Mouse (Mus musculus) layer of hippocampus, adult 18-20 months (tissue): ENCODE data around the gene Hipk2. TPM values are rescaled to one million over a fixed set of nuclear protein-coding genes. Genes with fewer than 3 reads are reported as not detected.

Experiments used
- DNase-seq, 2 experiments: peaks; one replicate each; pipeline ENCODE4 v3.0.0; 2022; ENCODE audit warnings: low spot score in 2 of 2
- total RNA-seq, 2 experiments: library from RNA; stranded (reverse); gene quantifications; 2 replicates each; pipeline ENCODE4 v1.2.3; 2021

Gene Hipk2
- total RNA-seq, 2 experiments from 2014 or later: 63.8 to 66.2 TPM

DNA sequence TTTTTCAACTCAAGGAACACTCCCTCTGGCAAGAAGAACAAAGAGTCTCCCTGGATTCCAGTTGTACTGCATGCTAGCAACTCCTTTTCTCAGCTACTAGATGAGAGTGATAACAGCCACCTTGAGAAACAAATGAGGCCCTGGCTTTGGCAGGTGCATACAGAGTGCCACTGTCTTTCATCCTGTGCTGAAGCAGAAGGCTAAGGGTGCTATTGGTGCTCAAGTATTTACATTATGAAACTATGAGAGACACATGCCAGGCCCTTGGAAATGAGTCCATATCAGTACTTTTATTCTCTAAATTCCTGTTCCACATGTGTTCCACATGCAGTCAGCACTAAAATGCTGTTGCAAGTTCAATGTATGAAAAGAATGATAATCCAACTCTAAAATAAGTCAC lies 79.0 kb downstream of the Hipk2 start:
- no peak for DNase-seq

DNA sequence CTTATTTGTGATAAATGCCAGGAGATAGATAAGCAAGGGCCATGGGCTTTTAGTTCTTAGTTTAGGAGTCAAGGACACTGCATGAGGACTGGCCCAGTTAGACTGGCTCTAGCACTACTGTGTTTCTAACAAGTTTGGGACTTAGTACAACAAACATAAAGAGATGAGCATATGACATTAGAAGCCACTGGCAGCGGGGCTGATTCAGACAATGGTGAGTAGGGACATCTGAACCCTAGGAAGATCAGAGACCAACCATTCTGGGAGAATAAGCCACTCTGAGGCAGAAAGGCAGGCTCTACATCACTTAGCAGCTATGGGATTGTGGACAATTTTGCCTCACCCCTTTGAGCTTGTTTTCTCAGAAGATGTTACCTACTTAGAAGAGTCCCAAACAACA lies 79.6 kb downstream of the Hipk2 start:
- no peak for DNase-seq

DNA sequence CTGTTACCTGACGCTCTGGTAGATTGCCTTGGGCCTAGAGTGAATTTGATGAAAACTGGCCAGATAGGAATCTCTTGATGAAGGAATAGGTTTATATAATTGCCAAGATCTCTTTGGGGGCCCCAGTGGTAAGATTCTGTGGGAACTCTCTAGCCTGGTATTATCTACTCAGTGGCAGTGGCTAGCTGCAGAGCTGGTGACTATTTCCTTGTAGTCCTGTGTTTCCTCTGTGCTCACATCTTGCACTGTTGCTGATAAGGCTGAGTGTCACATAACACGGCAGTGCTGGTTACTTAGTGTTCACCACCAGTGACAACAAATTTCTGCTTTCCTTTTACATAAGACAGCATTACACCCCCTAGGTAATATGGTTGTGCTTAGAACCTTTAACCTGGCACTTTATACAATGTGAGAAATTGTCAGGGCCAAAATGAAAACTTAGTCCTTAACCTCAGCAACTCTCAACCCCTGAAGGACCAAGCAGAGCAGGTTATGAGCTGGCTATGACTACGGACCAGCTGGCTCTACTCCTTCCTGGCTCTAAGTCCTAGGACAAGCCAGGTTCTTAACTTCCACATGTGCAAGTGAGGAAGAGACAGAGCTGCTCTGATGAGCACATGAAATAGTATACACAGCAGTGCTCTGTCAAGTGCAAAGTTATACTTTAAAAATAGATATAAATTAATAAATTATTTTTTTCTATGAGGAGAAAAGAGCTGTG lies 80.7 kb downstream of the Hipk2 start:
- no peak for DNase-seq

DNA sequence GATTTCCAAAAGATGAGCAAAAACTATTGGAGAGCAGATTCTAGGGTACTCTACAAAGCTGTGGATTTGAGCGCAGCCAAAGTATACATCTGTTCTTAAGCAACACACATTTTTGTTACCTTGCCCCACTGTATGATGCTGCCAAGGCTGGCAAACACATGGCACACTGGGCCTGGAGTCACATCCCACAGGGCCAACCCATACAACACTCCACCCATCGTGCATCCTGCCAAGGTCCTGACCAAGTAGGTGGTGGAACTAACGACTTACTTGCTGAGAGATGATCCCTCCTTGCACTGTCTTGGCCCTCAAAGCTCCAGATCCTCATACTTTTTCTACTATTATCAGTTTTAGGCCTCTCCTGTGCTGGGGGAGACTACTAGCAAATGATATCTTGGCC lies 83.0 kb downstream of the Hipk2 start:
- DNase-seq: no peak

DNA sequence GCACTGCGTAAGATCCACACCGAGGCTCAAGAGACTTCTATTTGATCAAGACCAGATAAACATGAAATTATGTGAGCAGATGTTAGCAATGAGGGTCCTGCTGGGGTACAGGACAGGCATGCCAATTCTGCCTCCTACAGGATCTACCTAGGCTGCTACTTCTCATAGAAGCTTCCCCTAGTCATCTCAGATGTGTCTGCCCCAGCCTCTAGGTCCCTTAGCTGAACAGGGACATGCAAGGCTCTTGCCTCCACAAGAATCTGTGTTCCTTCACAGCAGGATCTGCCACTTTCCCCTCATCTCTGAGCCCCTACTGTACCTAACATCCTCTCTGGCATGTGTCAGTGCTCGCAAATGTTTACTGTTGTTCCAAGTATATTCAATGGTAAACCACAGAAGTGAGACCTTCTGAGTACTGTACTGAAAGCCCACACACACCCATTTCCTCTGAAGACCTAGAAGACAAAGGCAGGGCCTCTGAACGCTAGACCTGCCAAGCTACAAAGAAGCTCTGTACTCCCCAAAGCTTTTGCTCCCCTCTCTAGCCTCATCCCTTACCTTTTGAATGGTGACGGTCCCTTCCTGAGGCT lies 86.6 kb downstream of the Hipk2 start:
- no peak for DNase-seq

DNA sequence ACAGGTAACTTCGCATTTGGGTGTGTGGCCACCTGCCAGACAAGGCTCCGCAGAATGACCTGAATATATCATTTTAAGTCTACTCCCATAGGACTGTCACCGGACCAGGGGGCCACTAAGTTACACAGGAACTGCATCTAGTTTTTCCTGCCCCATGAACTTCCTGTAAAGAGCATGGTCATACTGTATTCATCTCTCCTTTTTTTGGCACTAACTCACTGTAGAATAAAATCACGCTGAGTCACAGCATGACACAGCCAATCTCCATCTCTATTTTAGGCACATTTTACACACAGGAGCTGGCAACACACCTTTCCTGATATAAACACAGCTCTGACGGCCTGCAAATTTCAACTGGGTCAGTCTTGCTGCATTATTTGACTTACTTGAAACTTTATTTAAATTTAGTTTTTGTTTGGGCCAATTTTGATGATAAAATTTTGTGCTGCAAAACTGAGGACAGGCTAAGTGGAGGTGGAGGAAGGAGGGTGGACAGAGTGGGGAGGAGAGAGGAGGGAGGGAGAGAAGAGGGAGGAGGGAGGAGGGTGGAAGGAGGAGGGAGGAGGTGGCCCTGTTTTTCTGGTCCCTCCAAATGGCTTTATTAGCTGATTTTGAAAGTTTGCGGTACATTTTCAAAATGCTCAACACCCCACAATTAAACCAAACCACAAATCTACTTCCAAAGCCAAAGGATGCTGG lies 88.0 kb downstream of the Hipk2 start:
- no peak for DNase-seq

DNA sequence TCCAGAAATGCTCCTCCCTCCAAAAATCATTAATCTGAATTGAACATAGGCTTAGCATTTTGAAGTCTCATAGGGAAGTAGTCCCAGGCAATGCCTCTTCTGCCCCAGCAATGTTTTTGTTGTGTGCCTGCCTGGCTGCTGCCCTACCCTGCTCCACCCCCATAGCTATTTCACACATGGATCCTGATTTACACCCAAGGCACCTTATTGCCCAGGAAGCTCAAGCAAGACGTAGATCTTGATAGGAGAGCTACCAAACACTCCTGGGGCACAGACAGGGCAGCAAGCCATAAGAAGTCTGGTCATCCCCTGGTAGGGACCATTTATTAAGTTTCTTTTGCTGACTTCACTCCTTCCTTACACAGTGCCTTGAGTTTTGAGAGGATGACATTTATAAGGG lies 88.8 kb downstream of the Hipk2 start:
- DNase-seq: no peak

DNA sequence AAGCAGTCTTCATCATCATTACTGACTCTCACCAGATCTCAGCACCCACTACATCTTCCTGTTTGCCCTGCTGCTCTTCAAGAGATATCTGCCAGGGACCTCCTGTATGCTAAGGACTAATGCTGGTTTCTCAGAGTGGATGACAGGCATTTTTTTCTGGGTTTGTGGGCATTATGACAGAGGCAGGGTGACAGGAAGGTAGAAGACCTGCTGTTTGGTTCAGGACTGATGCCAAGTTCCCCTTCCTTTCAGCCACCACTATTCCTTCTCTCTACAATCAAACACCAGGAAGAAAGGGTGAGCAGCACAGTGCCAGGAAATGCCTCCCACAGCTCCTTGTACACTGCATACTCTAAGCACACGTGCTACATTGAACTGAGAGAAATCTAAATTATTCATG lies 90.2 kb downstream of the Hipk2 start:
- DNase-seq: no peak

DNA sequence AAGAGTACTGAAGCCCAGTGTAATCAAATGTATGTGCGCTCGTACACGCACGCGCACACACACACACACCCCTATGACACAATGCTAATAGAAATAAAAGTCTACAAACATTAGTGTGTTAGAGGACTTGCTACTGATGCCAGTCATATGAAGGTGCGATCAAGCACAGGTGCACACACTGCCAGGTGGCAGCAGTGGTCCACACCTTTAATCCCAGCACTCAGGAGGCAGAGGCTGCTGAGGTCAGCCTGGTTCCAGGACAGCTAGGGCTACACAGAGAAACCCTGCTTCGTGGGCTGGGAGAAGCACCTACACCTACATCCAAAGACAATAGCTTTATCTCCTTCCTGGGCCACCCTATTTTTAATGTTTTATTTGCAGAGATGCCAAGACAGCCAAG lies 96.6 kb downstream of the Hipk2 start:
- no peak for DNase-seq

DNA sequence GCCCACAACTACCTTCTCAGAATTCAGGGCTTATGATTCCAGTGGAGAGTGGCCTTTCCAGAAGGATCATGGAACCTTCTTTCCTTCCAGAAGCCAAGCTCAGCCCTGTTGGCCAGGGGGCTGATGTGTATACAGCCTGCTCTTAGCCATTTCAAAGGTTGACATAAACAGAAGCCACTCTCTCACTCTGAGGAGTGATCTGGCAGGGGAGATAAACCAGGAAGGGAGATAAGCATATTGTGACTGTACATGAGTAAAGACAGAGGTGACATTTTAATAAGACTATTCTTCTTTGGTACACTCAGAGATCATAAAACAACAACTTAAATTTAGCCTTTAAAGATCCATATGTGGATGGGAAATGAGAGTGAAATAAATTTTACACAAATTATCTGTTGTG lies 97.1 kb downstream of the Hipk2 start:
- DNase-seq: no peak

DNA sequence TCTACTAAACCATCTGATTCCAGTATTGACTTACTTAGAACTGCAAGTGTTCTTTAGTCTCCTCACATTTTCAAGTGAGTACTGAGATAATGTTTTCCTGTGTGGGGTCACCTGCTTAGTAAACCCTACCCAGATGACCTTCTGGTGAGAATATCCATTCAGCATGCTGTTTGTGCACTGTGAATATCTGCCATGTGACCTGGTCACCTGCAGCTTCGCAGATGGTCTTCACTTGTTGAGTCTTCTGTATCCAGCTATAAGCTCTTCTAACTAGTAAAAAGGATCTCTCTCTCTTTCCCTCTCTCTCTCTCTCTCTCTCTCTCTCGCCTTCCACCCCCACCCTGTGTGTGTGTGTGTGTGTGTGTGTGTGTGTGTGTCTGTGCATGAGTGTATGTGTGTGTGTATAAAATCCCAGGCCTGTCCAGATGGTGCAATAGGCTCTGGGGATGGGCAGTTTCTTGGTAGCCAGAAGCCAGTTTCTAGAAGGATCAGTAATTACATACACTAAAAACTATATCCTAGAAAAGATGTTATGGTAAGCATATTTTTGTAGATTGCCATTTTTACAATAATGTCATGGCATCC lies 99.9 kb downstream of the Hipk2 start:
- DNase-seq: no peak

DNA sequence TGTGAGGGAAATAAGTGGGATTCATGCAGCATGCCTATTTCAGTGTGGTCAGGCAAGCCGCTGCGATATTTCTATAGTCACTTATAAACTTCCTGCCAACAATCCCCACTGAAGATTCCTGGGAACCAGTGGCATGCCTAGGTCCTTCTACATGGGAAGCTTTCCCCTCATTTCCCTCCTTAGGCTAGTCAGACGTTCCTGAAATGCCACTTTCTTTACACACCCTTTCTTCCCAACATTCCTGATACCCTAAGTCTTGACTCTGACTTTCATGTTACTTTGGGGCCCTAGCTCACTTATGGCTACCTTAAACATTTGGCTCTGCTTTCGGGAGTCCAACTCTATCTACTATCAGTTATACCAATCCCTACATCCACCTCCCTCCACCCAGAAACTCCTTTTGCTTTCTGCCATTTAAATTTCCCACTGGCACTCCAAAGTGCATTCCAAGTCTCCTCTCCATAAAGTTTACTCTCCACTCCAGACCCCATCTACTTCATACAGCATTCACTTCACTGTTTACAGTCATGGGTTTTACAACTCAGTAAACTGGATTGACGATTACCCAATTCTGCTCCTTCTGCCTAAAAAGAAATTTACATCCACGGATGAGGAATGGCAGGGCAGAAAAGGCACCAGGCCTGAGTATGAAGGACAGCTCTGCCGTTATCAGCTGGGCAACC lies 103.0 kb downstream of the Hipk2 start:
- no peak for DNase-seq

DNA sequence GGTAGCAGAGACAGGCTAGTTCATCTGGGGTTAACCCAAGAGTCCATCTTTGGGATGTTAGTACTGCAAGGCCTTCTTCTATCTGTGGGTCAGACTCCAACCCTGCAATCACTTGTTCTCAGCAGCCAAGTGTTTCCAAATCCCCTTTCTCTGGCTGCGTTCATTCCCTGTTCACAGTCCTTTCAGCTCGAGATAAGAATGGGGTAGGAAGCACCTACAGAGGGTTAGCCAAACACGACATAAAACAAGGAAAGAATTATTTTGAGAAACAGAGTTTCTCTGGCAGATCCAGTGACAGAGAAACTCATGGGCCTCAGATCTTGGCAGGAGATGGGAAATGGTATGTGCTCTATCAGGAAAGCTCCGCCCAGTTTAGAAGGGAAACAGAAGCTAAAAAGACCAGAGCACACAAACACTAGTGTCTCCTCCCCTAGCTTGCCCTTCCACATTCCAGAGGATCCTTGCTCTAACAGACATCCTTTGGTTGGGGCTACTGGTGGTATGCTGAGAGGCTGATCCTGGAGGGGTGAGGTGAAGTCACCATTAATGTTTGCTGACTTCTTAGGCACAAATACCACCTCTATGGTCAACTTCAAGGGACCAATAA lies 104.8 kb downstream of the Hipk2 start:
- DNase-seq: no peak

DNA sequence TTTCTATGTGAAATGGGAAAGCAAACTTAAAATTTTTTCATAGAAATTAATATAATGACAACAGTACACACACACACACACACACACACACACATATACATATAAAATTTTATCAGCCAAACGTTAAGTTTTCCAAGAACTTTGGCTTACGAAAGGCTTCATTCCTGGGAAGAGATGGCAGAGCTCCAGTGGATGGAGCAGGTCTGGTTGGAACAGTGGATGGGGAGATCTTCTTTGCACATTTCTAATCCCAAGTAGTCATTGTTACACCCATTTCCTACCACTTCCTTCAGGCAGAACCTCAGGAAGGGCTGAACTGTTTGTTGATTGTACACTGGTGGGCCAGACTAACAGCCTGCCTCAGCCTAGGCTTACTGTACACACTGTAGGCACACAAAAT lies 106.3 kb downstream of the Hipk2 start:
- DNase-seq: no peak

DNA sequence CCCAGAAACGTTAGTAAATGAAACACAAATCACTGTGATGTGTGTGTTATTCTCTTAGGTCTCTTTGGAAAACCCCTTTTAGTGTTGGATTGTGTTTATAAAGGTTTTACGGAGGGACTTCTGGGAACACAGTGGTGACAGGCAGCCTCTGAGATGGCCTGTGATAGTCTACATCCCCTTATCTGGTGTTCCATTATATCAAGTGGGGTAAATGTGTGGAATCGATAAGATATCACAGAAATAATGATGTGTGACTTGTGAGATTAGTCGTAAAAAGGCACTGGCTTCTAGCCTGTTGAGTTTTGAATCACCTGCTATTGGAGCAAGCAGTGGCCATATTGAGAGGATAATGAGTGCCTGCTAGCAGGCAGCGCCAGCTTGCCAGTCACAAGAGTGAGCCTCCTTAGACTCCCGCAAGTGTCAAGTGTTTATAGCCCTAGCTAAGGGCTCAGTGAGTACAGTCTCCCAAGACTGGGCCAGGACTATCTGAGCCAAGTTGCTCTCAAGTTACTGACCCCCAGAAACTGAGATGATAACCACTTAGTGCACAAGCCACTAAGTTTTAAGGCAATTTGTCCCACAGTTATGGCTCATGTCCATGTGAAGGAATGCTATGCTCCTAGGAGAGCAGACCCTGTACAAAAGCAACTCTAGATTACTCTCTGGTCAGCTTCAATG lies 113.2 kb downstream of the Hipk2 start:
- DNase-seq: no peak

DNA sequence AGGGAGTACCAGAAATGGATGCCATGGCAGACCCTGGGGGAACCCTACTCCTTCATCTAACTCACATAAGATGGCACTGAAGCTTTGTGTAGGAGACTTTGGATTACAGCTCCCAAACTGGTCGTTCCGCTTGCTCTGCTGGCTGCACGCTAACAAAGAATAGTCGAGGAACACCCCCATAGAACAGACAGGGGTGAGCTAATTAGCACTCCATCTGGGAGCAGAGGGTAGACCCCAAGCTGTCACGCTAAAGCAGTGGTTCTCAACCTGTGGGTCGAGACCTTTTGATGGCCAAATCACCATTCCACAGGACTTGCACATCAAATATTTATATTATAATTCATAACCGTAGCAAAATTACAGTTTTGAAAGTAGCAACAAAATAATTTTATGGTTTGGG lies 114.0 kb downstream of the Hipk2 start:
- DNase-seq: no peak

DNA sequence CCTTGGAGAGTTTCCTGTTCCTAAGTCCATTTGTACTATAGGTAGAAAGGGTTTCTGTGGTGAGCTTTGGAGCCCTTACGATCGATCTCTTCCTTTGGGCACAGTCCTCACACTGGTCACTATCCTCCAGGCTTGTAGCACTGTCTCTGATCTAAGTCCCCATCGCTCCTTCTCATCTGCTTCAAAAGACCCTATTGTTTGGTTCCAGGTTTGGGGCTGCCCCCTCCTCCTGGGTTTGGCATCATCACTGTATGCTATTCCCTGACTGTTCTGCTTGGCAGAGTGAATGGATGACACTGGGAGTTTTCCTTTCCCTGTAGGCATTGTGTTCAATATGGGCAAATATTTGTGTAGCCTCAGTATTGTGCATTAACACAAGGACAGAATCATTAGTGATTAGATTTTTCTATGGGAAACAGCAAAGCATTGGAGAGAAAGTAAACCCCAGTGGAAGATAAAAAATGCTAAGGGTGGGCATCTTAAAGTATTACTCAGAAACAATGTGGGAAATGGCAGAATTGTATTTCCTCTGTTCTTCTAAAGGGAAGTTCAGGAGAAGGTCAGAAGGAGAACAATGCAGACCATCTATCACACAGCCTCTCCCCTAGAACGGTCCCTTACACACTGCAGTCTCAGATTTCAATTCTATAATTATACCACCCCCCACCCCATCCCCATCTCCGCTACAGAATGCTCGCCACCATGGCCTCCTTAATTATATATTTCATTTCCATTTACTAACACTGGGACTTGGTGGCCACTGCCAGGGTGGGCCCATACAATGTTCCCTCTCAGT lies 114.9 kb downstream of the Hipk2 start:
- peak in 1 of 2 experiments; percentile 11 for DNase-seq

DNA sequence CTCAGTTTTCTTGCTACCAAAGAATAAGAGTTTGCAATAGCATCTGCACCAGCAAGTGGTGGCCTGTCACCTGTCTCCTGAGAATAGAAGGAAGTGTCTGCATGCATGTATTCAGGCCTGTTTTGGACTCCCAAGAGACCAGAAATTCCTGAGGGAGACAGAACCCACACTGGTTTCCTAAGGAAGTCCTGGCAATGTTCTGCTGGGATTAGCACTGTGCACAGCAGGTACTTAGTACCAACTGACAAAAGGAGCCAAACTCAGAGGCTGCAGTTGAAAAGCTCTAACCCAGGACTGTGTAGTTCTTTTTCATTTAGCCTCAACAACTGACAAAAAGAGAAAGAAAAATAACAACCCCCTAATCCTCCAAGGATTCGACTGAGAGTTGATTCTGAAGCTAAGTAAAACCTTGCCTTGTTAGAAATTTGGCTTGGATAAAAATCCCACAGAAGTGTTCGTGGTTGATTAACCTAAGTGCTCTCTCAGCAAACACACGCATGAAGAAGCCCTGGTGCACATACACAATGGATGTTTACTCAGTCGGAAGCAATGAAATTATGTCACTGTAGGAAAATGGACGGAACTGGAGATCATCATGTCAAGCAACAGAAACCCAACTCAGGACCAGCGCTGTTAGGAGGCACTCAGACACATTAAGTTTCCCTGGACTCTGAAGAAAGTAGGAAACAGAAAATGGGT lies 115.9 kb downstream of the Hipk2 start:
- no peak for DNase-seq

DNA sequence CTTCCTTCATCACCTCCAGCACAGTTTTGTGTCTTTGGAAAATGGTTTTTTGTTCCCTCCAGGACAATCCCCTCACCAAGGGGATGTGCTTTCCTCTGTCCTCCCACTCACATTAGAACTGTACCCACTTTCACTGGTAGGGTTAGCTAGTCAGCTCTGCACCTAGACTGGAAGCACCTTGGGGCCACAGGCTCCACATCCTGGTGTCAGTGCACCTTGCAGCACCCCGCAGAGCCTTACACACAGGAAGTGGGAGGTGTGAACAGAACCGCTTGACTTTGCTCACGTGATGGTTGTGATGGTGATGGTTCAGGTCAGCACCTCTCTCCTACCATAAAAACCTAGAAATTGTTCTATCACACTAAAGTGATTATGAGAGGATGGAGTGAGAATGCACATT lies 116.8 kb downstream of the Hipk2 start:
- no peak for DNase-seq
